Mouse (Mus musculus) C2C12 (cell line): ENCODE measurements at regions not wholly inside any gene's neighbourhood (a gene's known extent, or its start where the extent isn't known, plus 50 kb on each side); places are given as distances from the start of the nearest gene placed in this dataset.

ENCODE experiments used
- CTCF ChIP-seq: IDR thresholded peaks from one replicate; pipeline ENCODE4 v1.5.1; 2011; ENCODE audit not compliant: control insufficient read depth, insufficient read depth, insufficient read length
- MYOG ChIP-seq: IDR thresholded peaks from one replicate; pipeline ENCODE4 v1.6.1; 2011; ENCODE audit not compliant: control insufficient read depth, insufficient read length; ENCODE audit errors: extremely low read depth

GRCm38 (mm10) chr15:97541646-97542045 lies 164.0 kb downstream of the Rpap3 start:
- TF ChIP-seq CTCF (no peak), MYOG (no peak)
